Mouse (Mus musculus) erythroblast, adult 5-6 weeks (primary cell): Measurements from ENCODE around the gene Slc16a12. TPM values are rescaled to one million over a fixed set of nuclear protein-coding genes. Genes with fewer than 3 reads are reported as not detected.

ENCODE experiments used
- ATAC-seq: replicated peaks from 2 replicates; pipeline ENCODE4 v1.8.0; 2016; ENCODE audit warnings: moderate number of reproducible peaks, mild to moderate bottlenecking, moderate TSS enrichment, inconsistent platforms; ENCODE audit not compliant: poor library complexity, low FRiP score, severe bottlenecking
- total RNA-seq, 2 experiments: library from RNA; stranded (forward) in 1 of 2; stranded (reverse) in 1 of 2; fragments of 150-400 nt in 1 of 2; fragments of 200-764, 138-1000 nt in 1 of 2; gene quantifications; 2 replicates each; pipeline versions ENCODE4 v1.2.3 to v1.2.4; 2015 to 2017; ENCODE audit warnings: low replicate concordance in 2 of 2

Gene Slc16a12
- total RNA-seq, 2 experiments from 2014 or later = not detected

- no peak for ATAC-seq
These were observed 126.2 kb downstream of the Slc16a12 start for GRCm38 (mm10) chr19:34620871-34621270.

Other genes with a start within 250 kb of the Slc16a12 start
- 50.1 and 57.7 TPM in 2 replicates for gene Lipa, start 219.8 kb downstream of the Slc16a12 start, total RNA-seq (2015; ENCODE audit: low replicate concordance)
- 25.0 and 29.7 TPM in 2 replicates for gene Lipa, start 219.8 kb downstream of the Slc16a12 start, total RNA-seq (2017; ENCODE audit: low replicate concordance)
- 3.3 and 3.8 TPM in 2 replicates for gene Ifit2, start 196.6 kb downstream of the Slc16a12 start, total RNA-seq (2015; ENCODE audit: low replicate concordance)
- gene Ifit2, start 196.6 kb downstream of the Slc16a12 start, total RNA-seq (2017; ENCODE audit: low replicate concordance) = 6.3 and 6.8 TPM in 2 replicates
- gene Ifit3, start 163.8 kb downstream of the Slc16a12 start, total RNA-seq (2015; ENCODE audit: low replicate concordance) = 1.5 and 5.6 TPM in 2 replicates
- 2.6 and 5.9 TPM in 2 replicates for gene Ifit3, start 163.8 kb downstream of the Slc16a12 start, total RNA-seq (2017; ENCODE audit: low replicate concordance)
- 0.58 TPM in 1 of 2 replicates, not detected in the other for gene Ifit1bl1, start 145.3 kb downstream of the Slc16a12 start, total RNA-seq (2015; ENCODE audit: low replicate concordance)
- gene Ifit1bl1, start 145.3 kb downstream of the Slc16a12 start, total RNA-seq (2017; ENCODE audit: low replicate concordance) = 1.3 and 1.8 TPM in 2 replicates
- gene Ifit3b, start 139.3 kb downstream of the Slc16a12 start, total RNA-seq (2015; ENCODE audit: low replicate concordance) = not detected in 2 replicates
- gene Ifit3b, start 139.3 kb downstream of the Slc16a12 start, total RNA-seq (2017; ENCODE audit: low replicate concordance) = 0.56 and 0.77 TPM in 2 replicates
- 0.84 TPM in 1 of 2 replicates, not detected in the other for gene Ifit1bl2, start 106.5 kb downstream of the Slc16a12 start, total RNA-seq (2015; ENCODE audit: low replicate concordance)
- gene Ifit1bl2, start 106.5 kb downstream of the Slc16a12 start, total RNA-seq (2017; ENCODE audit: low replicate concordance) = 1.5 and 1.7 TPM in 2 replicates
- gene Ifit1, start 106.4 kb downstream of the Slc16a12 start, total RNA-seq (2015; ENCODE audit: low replicate concordance) = 45.0 and 53.1 TPM in 2 replicates
- 46.1 TPM in 2 replicates for gene Ifit1, start 106.4 kb downstream of the Slc16a12 start, total RNA-seq (2017; ENCODE audit: low replicate concordance)
- gene Pank1, start 132.2 kb upstream of the Slc16a12 start, total RNA-seq (2015; ENCODE audit: low replicate concordance) = 0.84 and 1.5 TPM in 2 replicates
- gene Pank1, start 132.2 kb upstream of the Slc16a12 start, total RNA-seq (2017; ENCODE audit: low replicate concordance) = 1.1 and 1.4 TPM in 2 replicates
- 27.1 and 28.6 TPM in 2 replicates for gene Kif20b, start 175.1 kb upstream of the Slc16a12 start, total RNA-seq (2015; ENCODE audit: low replicate concordance)
- 30.5 and 57.3 TPM in 2 replicates for gene Kif20b, start 175.1 kb upstream of the Slc16a12 start, total RNA-seq (2017; ENCODE audit: low replicate concordance)